Mouse (Mus musculus): ENCODE measurements around the gene Gm14819. TPM values are rescaled to one million over a fixed set of nuclear protein-coding genes. Genes with fewer than 3 reads are reported as not detected.
"Not testable (repeated sequence)": the region's sequence is repeated elsewhere in the genome, so short reads cannot be mapped to it uniquely, and the experiment has no call there.

The Gm14819 gene
- polyA plus RNA-seq (2015; fragmentation: Nextera tagmentation; extraction: Ambion mirVana), result not detected in 2 replicates

DNA sequence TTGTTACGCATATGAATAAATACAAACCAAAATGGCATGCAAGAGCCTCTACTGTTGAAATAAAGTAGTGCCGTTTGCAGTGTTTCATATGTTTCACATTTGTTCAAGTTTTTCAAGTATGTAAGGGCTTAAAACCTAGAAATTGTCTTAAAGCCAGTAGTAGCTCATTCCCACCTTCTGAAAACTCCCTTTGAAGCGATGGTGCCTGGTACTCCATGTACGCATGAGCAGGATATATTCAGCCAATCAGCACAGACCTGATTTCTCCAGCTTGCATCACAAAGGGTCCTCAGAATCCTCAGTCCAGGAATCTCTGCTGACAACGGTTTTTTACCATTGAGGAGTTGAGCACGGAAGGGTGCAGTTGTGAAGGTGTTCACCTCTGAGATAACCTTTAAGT, at the start of gene Gm14819:
Gm14819 (plus strand) TSS at position 301 of the 400 bp plus-strand sequence.
- not testable (repeated sequence) for H3K27ac ChIP-seq (ENCODE audit: low read depth, low read length); H3K9me3 ChIP-seq (ENCODE audit: control insufficient read depth); H3K9ac ChIP-seq (ENCODE audit: low read depth, low read length); H3K4me2 ChIP-seq (replicated peaks; ENCODE audit: low read depth); H3K4me3 ChIP-seq (ENCODE audit: low read depth, low read length); H3K4me1 ChIP-seq (replicated peaks; ENCODE audit: control insufficient read depth, insufficient read depth, low read length); H3K27me3 ChIP-seq (replicated peaks; ENCODE audit: control insufficient read depth, insufficient read depth, low read length); H3K36me3 ChIP-seq (ENCODE audit: control insufficient read depth, insufficient read depth); ATAC-seq
- no CpG with 5 or more reads among the region's 6 CpGs for WGBS

All from intestine, postnatal 0 days (tissue).